Mouse (Mus musculus) MEL (cell line): ENCODE data around the gene 4930579G24Rik. TPM values are rescaled to one million over a fixed set of nuclear protein-coding genes. Genes with fewer than 3 reads are reported as not detected.

Experiments used
- DNase-seq: peaks from one replicate; pipeline ENCODE4 v3.0.0; 2011; ENCODE audit warnings: low read depth, low spot score
- H3K27ac ChIP-seq: 2 replicates; pipeline ENCODE4 v1.5.1; 2012; ENCODE audit warnings: low read depth, mild to moderate bottlenecking, control low read depth, low read length, moderate library complexity; ENCODE audit not compliant: control insufficient read depth
- H3K27me3 ChIP-seq, 2 experiments: fragments of 150-350 bp in 1 of 2; sonication (generic) in 1 of 2; 2 replicates each; pipeline ENCODE4 v1.6.1; 2012; ENCODE audit warnings: low read length in 2 of 2, mild to moderate bottlenecking in 2 of 2, improper control_type of control experiment in 1 of 2, moderate library complexity in 1 of 2; ENCODE audit not compliant: insufficient read depth in 2 of 2, control insufficient read depth in 1 of 2
- H3K36me3 ChIP-seq, 2 experiments: 2 replicates each; pipeline ENCODE4 v1.6.1; 2012 to 2014; ENCODE audit warnings: low read length in 2 of 2, improper control_type of control experiment in 1 of 2, inconsistent platforms in 1 of 2, mild to moderate bottlenecking in 1 of 2; ENCODE audit not compliant: insufficient read depth in 2 of 2, control insufficient read depth in 1 of 2
- H3K4me1 ChIP-seq, 2 experiments: fragments of 150-350 bp in 1 of 2; sonication (generic) in 1 of 2; 2 replicates each; pipeline ENCODE4 v1.6.1; 2012; ENCODE audit warnings: low read length in 2 of 2, improper control_type of control experiment in 1 of 2, mild to moderate bottlenecking in 1 of 2; ENCODE audit not compliant: insufficient read depth in 2 of 2, control insufficient read depth in 1 of 2
- H3K4me3 ChIP-seq, 2 experiments: fragments of 150-350 bp in 1 of 2; sonication (generic) in 1 of 2; 2 replicates each; pipeline ENCODE4 v1.5.1; 2012; ENCODE audit warnings: low read depth in 2 of 2, low read length in 2 of 2, mild to moderate bottlenecking in 2 of 2, moderate library complexity in 2 of 2, control low read depth in 1 of 2, improper control_type of control experiment in 1 of 2; ENCODE audit not compliant: control insufficient read depth in 1 of 2, insufficient read depth in 1 of 2
- H3K79me2 ChIP-seq: 2 replicates; pipeline ENCODE4 v1.6.1; 2012; ENCODE audit warnings: mild to moderate bottlenecking, low read length, moderate library complexity; ENCODE audit not compliant: control insufficient read depth, poor library complexity, insufficient read depth
- H3K9ac ChIP-seq: 2 replicates; pipeline ENCODE4 v1.6.1; 2012; ENCODE audit warnings: low read depth, mild to moderate bottlenecking, control low read depth, low read length, moderate library complexity; ENCODE audit not compliant: control insufficient read depth, poor library complexity, severe bottlenecking
- H3K9me3 ChIP-seq: fragments of 150-350 bp; sonication (generic); replicated peaks from 2 replicates; pipeline ENCODE4 v1.6.1; 2012; ENCODE audit warnings: mild to moderate bottlenecking, low read length, improper control_type of control experiment, moderate library complexity; ENCODE audit not compliant: insufficient read depth
- ETS1 ChIP-seq: IDR thresholded peaks from 2 replicates; pipeline ENCODE4 v1.6.1; 2012; ENCODE audit warnings: low read depth, mild to moderate bottlenecking, inconsistent platforms, low read length, improper control_type of control experiment, moderate library complexity
- GABPA ChIP-seq: IDR thresholded peaks from 2 replicates; pipeline ENCODE4 v1.6.1; 2012; ENCODE audit warnings: low read depth, mild to moderate bottlenecking, inconsistent platforms, low read length, improper control_type of control experiment, moderate library complexity
- MAZ ChIP-seq: IDR thresholded peaks from 2 replicates; pipeline ENCODE4 v1.6.1; 2012; ENCODE audit warnings: low read depth, mild to moderate bottlenecking, inconsistent platforms, low read length, improper control_type of control experiment
- MYB ChIP-seq: IDR thresholded peaks from 2 replicates; pipeline ENCODE4 v1.6.1; 2011; ENCODE audit warnings: mild to moderate bottlenecking, low read depth, low read length, improper control_type of control experiment
- NRF1 ChIP-seq: IDR thresholded peaks from 2 replicates; pipeline ENCODE4 v1.6.1; 2014; ENCODE audit warnings: low read depth, mild to moderate bottlenecking, inconsistent platforms, low read length, improper control_type of control experiment, moderate library complexity; ENCODE audit not compliant: poor library complexity, insufficient read depth, severe bottlenecking
- polyA plus RNA-seq, 2 experiments: library from polyadenylated mRNA; stranded (reverse) in 1 of 2; unstranded in 1 of 2; fragments of >175 nt in 1 of 2; fragments of >200 nt in 1 of 2; gene quantifications; 2 replicates each; pipeline versions ENCODE4 v1.2.1 to v1.2.4; 2012; ENCODE audit warnings: low replicate concordance in 2 of 2, low read depth in 1 of 2; ENCODE audit not compliant: insufficient read length in 2 of 2, insufficient read depth in 1 of 2, missing spikeins in 1 of 2
- total RNA-seq: library from RNA; depleted of rRNA; stranded (reverse); fragments of 300-350 nt; gene quantifications from 2 replicates; pipeline ENCODE4 v1.2.3, GENCODE M21; 2012; rRNA removed

4930579G24Rik gene
- total and polyA plus RNA-seq, 3 experiments, result 8.5 to 10.7 TPM; not detected in 1

GRCm38 (mm10) chr3:79676411-79676810, 47.5 kb downstream of the 4930579G24Rik start:
- Histone ChIP-seq H3K9ac (no peak overlapping the region), H3K4me1 (no peaks in the 10 kb centered on the region), H3K9me3 (no peaks in the 10 kb centered on the region), H3K4me3 (no peak overlapping the region), H3K27ac (no peak overlapping the region), H3K36me3 (no peaks in the 10 kb centered on the region), H3K27me3 (no peaks in the 10 kb centered on the region), H3K79me2 (no peaks in the 10 kb centered on the region)
- TF ChIP-seq MYB, result no peak
- no peak for TF ChIP-seq ETS1
- no peak for TF ChIP-seq NRF1
- no peak for TF ChIP-seq MAZ
- no peak for TF ChIP-seq GABPA
- no peak for DNase-seq

Other genes starting within 250 kb of the 4930579G24Rik start
- 9.6 and 11.0 TPM in 2 replicates for gene Fnip2, start 61.3 kb upstream of the 4930579G24Rik start, total RNA-seq
- gene Fnip2, start 61.3 kb upstream of the 4930579G24Rik start, polyA plus RNA-seq, result 10 to 100 TPM; 10.4 to 65.8 TPM
- 251 and 254 TPM in 2 replicates for gene Ppid, start 37.7 kb upstream of the 4930579G24Rik start, total RNA-seq
- 100 to 1,000 TPM in 1 of 2 experiments, not detected in 1; 203 TPM for gene Ppid, start 37.7 kb upstream of the 4930579G24Rik start, polyA plus RNA-seq
- 34.2 and 37.6 TPM in 2 replicates for gene Etfdh, start 421 bp downstream of the 4930579G24Rik start, total RNA-seq
- gene Etfdh, start 421 bp downstream of the 4930579G24Rik start, polyA plus RNA-seq, result 10 to 100 TPM in 1 of 2 experiments, not detected in 1; 47.7 TPM
- gene Rxfp1, start 108.8 kb downstream of the 4930579G24Rik start, total RNA-seq, result not detected in 2 replicates
- gene Rxfp1, start 108.8 kb downstream of the 4930579G24Rik start, polyA plus RNA-seq, result not detected
- gene Tmem144, start 223.7 kb downstream of the 4930579G24Rik start, total RNA-seq, result 0.04 and 0.07 TPM in 2 replicates
- gene Tmem144, start 223.7 kb downstream of the 4930579G24Rik start, polyA plus RNA-seq, result under 1 TPM in 1 of 2 experiments, not detected in 1; 0.25 TPM